Mouse (Mus musculus) liver, embryonic 14.5 days (tissue): ENCODE measurements around the gene Mt4. TPM values are rescaled to one million over a fixed set of nuclear protein-coding genes. Genes with fewer than 3 reads are reported as not detected.

ENCODE experiments used
- ATAC-seq: fragments of 200-750 bp; cut with Nextera tagmentation; 2 replicates; pipeline ENCODE4 v1.8.0; 2017; ENCODE audit warnings: moderate number of reproducible peaks, mild to moderate bottlenecking, moderate library complexity; ENCODE audit not compliant: insufficient read depth
- DNase-seq, 3 experiments: peaks; one replicate each; pipeline ENCODE4 v3.0.0-alpha.2; 2012 to 2013; ENCODE audit warnings: low read depth in 3 of 3, low spot score in 3 of 3
- H3K27ac ChIP-seq: fragments of 300-500 bp; sonication (generic); 2 replicates; pipeline ENCODE4 v1.5.1; 2014; ENCODE audit warnings: moderate library complexity, mild to moderate bottlenecking, control low read depth, inconsistent platforms
- H3K27me3 ChIP-seq: fragments of 300-500 bp; sonication (generic); 2 replicates; pipeline ENCODE4 v1.6.1; 2014; ENCODE audit warnings: mild to moderate bottlenecking, low read length, moderate library complexity; ENCODE audit not compliant: control insufficient read depth, insufficient read depth
- H3K36me3 ChIP-seq: fragments of 300-500 bp; sonication (generic); replicated peaks from 2 replicates; pipeline ENCODE4 v1.6.1; 2014; ENCODE audit warnings: low read depth; ENCODE audit not compliant: control insufficient read depth, insufficient read depth
- H3K4me1 ChIP-seq, 2 experiments: fragments of 200-500 bp in 1 of 2; fragments of 300-500 bp in 1 of 2; sonication (generic) in 1 of 2; replicated peaks; 2 replicates each; pipeline ENCODE4 v1.6.1; 2012 to 2014; ENCODE audit warnings: antibody characterized with exemption in 1 of 2, inconsistent platforms in 1 of 2, low read length in 1 of 2; ENCODE audit not compliant: control insufficient read depth in 2 of 2, insufficient read depth in 2 of 2
- H3K4me2 ChIP-seq: fragments of 300-500 bp; sonication (generic); 2 replicates; pipeline ENCODE4 v1.6.1; 2014; ENCODE audit warnings: low read depth, mild to moderate bottlenecking, control low read depth, moderate library complexity
- H3K4me3 ChIP-seq, 2 experiments: fragments of 200-500 bp in 1 of 2; fragments of 300-500 bp in 1 of 2; sonication (generic) in 1 of 2; 2 replicates each; pipeline ENCODE4 v1.5.1; 2012 to 2014; ENCODE audit warnings: low read depth in 2 of 2, low read length in 2 of 2, mild to moderate bottlenecking in 2 of 2, control low read depth in 1 of 2, inconsistent platforms in 1 of 2, moderate library complexity in 1 of 2; ENCODE audit not compliant: insufficient read depth in 1 of 2
- H3K9ac ChIP-seq: fragments of 300-500 bp; sonication (generic); replicated peaks from 2 replicates; pipeline ENCODE4 v1.6.1; 2014; ENCODE audit warnings: mild to moderate bottlenecking, control low read depth, moderate library complexity
- H3K9me3 ChIP-seq: fragments of 300-500 bp; sonication (generic); 2 replicates; pipeline ENCODE4 v1.6.1; 2016; ENCODE audit warnings: low read length, mixed read lengths; ENCODE audit not compliant: control insufficient read depth
- CTCF ChIP-seq: IDR thresholded peaks from 2 replicates; pipeline ENCODE4 v1.5.1; 2016; ENCODE audit warnings: antibody characterized with exemption, low read depth, control low read depth
- EP300 ChIP-seq: IDR thresholded peaks from 2 replicates; pipeline ENCODE4 v1.6.1; 2016; ENCODE audit warnings: antibody characterized with exemption, low read depth
- WGBS: fragments of 180-500 bp; shearing (Covaris S2); extraction: QIAGEN DNeasy Blood & Tissue Kit; methylation state at CpG from one replicate; pipeline ENCODE4 v1.1.7; 2014; ENCODE audit not compliant: insufficient replicate concordance; 5-methylcytosine and 5-hydroxymethylcytosine counted together
- polyA plus RNA-seq, 2 experiments: library from polyadenylated mRNA; depleted of rRNA in 1 of 2; stranded (reverse) in 1 of 2; unstranded in 1 of 2; fragments of >200 nt; fragmentation: Nextera tagmentation in 1 of 2; extraction: Ambion mirVana in 1 of 2; gene quantifications; 2 replicates each; pipeline versions ENCODE4 v1.2.1 to v1.2.3; 2012 to 2014

Gene Mt4
- polyA plus RNA-seq, 2 experiments, result 1.7 to 2.1 TPM

- Histone ChIP-seq H3K27ac (no peak overlapping the region), H3K4me1 (peaks cover 12 to 14% of the 10 kb centered on the region in 2 experiments), H3K9ac (no peak overlapping the region), H3K4me3 (no peak overlapping the region), H3K27me3 (no peaks in the 10 kb centered on the region; the same call in 1 of the 2 replicates), H3K4me2 (no peak overlapping the region), H3K9me3 (no peaks in the 10 kb centered on the region), H3K36me3 (no peaks in the 10 kb centered on the region)
- 73% methylated on average over 9 of the region's 9 CpGs for WGBS
- ATAC-seq, result no peak
- TF ChIP-seq CTCF (no peak), EP300 (no peak)
- no peak for DNase-seq
Observed at GRCm38 (mm10) chr8:94121625-94122024, 15.4 kb upstream of the Mt4 start.

- ATAC-seq (no peak), DNase-seq (no peak)
- Histone ChIP-seq H3K36me3 (no peaks in the 10 kb centered on the region), H3K9me3 (no peaks in the 10 kb centered on the region), H3K4me3 (no peak overlapping the region), H3K9ac (no peak overlapping the region), H3K27ac (no peak overlapping the region), H3K4me1 (peaks cover 12 to 14% of the 10 kb centered on the region in 2 experiments), H3K4me2 (no peak overlapping the region), H3K27me3 (no peaks in the 10 kb centered on the region; the same call in 1 of the 2 replicates)
- WGBS, result 33% methylated on average over 8 of the region's 8 CpGs
- TF ChIP-seq CTCF (no peak), EP300 (no peak)
Observed at GRCm38 (mm10) chr8:94122711-94123468, 14.1 kb upstream of the Mt4 start.

- no peak overlapping the region for H3K9ac ChIP-seq
- H3K4me2 ChIP-seq, result no peak overlapping the region
- DNase-seq (no peak), ATAC-seq (no peak)
- H3K36me3 ChIP-seq, result no peaks in the 10 kb centered on the region
- no peak overlapping the region for H3K27ac ChIP-seq
- H3K27me3 ChIP-seq, result no peaks in the 10 kb centered on the region; the same call in 1 of the 2 replicates
- 56% methylated on average over 6 of the region's 6 CpGs for WGBS
- H3K4me1 ChIP-seq, result no peaks in the 10 kb centered on the region
- H3K4me3 ChIP-seq, result no peak overlapping the region
- no peaks in the 10 kb centered on the region for H3K9me3 ChIP-seq
- TF ChIP-seq EP300, result no peak
Observed at GRCm38 (mm10) chr8:94127711-94128110, 9.3 kb upstream of the Mt4 start.

- Histone ChIP-seq H3K9me3 (no peaks in the 10 kb centered on the region), H3K36me3 (no peaks in the 10 kb centered on the region), H3K4me3 (no peak overlapping the region), H3K27ac (no peak overlapping the region), H3K4me2 (no peak overlapping the region), H3K9ac (no peak overlapping the region), H3K4me1 (peaks cover 0 to 3% of the 10 kb centered on the region in 2 experiments; a peak in 2 of 4 replicates), H3K27me3 (no peaks in the 10 kb centered on the region; the same call in 1 of the 2 replicates)
- DNase-seq, result no peak
- TF ChIP-seq EP300 (no peak), CTCF (no peak)
- ATAC-seq, result no peak
- 71% methylated on average over 6 of the region's 6 CpGs for WGBS
Observed at GRCm38 (mm10) chr8:94129133-94129789, 7.7 kb upstream of the Mt4 start.

- H3K9me3 ChIP-seq, result no peaks in the 10 kb centered on the region
- no peak overlapping the region for H3K9ac ChIP-seq
- peaks cover 3 to 8% of the 10 kb centered on the region in 2 experiments; a peak in 3 of 4 replicates for H3K4me1 ChIP-seq
- 87% methylated on average over 4 of the region's 4 CpGs for WGBS
- TF ChIP-seq EP300 (no peak), CTCF (no peak)
- no peak overlapping the region for H3K4me2 ChIP-seq
- no peak for DNase-seq
- H3K27ac ChIP-seq, result no peak overlapping the region
- ATAC-seq, result no peak
- no peaks in the 10 kb centered on the region; the same call in 1 of the 2 replicates for H3K27me3 ChIP-seq
- H3K36me3 ChIP-seq, result no peaks in the 10 kb centered on the region
- H3K4me3 ChIP-seq, result no peak overlapping the region
Observed at GRCm38 (mm10) chr8:94130126-94130525, 6.9 kb upstream of the Mt4 start.
